Mouse (Mus musculus) monocyte, adult 2 months (primary cell): ENCODE results near the gene Tbccd1.

ENCODE experiments used
- DNase-seq, 2 experiments: peaks; one replicate each; pipeline ENCODE4 v3.0.0; 2022; ENCODE audit warnings: low spot score in 2 of 2, low read depth in 1 of 2

Gene Tbccd1

DNA sequence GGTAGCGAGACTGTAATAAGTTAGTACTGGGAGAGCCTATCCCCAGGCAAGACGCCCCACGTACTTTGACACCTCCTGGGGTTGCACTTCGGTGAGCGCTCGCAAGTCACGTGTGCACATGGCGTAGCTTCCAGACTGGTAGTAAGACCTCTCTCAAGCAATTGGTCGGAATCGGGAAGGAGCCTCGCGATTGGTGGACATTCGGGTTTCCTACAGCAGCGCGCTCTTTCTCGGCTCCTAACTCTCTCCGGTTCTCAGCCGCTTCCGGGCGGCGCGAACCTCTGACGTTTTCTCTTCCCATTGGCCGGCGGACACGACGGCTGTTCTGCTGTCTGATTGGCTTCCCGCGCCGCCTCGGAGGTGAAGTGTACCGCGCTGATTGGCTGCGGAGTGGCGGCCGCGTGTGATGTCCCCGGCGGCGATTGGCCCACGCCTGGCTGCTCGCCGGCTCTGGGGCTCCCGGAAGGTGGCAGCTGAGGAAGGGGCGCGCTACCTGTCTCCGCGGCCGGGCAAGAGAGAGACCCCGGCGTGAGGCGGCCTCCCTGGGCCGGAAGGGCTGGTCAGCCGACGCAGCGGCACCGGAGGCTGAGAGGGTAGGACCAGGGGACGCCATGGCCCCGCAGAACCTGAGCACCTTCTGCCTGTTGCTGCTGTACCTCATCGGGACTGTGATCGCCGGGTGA, at the start of gene Tbccd1, which contains the start of gene Dnajb11:
Gene Tbccd1 (minus strand): TSS at position 239 of the 683 bp plus-strand sequence.
Gene Dnajb11 (plus strand): TSS at position 415 of the 683 bp plus-strand sequence.
- DNase-seq: peak; percentile 96

DNA sequence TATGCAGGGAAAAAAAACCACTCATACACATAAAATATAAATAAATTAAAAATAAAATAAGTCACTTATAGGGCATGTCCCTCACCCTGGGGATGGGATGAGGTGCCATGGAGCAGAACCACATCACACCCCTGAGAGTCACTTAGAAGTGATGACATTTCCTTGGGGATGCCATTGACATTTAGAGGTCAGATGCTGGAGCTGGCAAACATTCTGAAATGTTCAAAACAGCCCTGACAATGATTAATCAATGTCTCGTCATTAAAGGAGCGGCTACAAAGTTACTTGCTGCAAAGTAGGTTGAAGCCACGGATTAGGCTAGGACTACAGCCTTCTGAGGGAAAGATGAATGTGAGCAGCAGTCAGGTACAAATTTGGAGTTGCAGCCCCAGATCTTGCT, 43.9 kb upstream of the Tbccd1 start:
- DNase-seq: no peak

DNA sequence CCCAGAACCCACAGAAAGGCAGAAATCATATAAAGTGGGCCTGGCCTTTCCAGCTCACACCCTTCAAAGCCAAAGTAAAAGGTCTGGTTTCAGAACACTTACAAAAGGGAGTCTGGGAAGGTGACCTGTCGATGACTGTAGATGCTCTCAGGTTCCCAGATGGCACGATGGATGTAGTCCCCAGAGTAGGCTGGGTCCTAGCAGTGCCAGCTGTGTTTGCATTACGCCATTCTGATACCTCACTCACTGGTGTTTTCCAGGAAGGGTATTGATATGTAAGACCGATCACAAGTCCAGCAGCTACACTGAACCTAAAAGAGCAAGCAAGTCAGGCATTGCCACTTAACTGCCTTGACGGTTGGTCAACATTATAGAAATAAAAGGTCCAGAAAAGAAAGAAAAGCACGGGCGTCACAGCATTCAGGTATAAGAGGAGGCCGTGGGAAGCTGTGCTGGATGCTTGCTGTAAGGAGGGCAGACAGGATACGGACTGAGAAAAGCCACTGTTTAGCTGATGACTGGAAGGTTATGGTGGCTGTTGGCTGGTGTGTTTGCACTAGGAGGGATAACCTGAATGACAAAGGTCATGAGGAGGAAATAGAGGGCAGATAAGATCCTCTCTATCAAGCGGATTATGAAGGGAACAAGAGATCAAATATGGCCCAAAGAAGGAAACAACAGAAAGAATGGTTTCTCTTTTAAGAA, 42.5 kb upstream of the Tbccd1 start:
- no peak for DNase-seq

- no peak for DNase-seq
Observed at GRCm38 (mm10) chr16:22899346-22899745, 41.9 kb upstream of the Tbccd1 start.

DNA sequence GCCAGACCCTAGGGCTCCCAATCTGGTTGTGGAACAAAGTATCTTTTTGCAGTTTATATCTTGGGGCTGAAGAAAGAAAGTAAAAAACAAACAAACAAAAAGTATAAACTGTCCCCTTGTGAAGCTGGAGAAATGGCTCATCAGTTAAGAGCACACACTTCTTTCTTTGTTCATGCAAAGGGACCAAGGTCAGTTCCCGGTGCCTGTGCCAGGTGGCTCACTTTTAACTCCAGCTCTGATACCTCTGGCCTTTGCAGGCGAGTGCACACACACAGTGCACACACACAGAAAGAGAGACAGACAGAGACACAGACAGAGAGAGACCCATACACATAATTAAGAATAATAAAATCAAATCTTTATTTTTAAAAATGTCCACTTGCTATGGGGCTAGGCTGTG, 39.1 kb upstream of the Tbccd1 start:
- no peak for DNase-seq

- DNase-seq: no peak
Observed at GRCm38 (mm10) chr16:22894095-22894494, 36.6 kb upstream of the Tbccd1 start.

- DNase-seq: no peak
Observed at GRCm38 (mm10) chr16:22891733-22892154, 34.3 kb upstream of the Tbccd1 start.

GRCm38 (mm10) chr16:22890683-22891510, 33.4 kb upstream of the Tbccd1 start, which contains the start of gene Ahsg:
Ahsg (plus strand) TSS chr16:22891277.
- DNase-seq: no peak

DNA sequence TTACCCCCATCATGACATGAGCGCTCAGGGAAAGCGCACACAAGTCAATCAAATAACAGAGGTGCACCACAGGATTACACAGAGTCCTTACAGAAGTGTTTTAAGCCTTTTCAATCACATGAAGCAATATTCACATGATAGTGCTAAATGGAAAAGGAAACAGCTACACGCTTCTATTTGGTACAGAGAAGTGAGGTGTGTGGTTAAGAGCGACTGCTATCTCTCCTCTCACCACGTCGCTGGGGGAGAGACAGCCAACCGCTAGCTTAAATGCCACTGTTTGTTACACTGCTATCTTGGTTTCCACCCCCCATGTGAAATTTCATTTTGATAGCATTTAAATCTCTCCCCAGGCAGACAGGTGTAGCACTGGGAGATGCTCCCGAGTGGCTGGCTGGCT, 32.2 kb upstream of the Tbccd1 start:
- no peak for DNase-seq

DNA sequence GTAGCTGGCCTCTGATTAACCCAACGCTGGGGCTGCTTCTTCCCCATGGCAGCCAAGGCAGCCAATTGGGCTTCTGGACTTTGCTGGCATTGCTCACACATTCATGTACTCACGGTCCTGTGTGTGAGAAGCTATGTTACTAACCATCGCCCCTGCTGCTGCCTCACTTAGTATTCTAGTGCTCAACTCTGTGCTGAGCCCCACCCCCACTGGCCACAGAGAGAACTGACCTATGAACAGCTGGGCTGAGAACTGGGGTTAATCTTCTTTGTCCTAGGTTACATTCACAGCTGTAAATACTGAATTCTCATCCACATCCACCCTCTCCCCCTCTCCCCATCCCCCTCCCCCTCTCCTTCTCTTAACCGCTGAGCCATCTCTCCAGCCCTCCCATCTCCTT, 31.4 kb upstream of the Tbccd1 start:
- no peak for DNase-seq

GRCm38 (mm10) chr16:22886726-22887125, 29.3 kb upstream of the Tbccd1 start:
- DNase-seq: no peak

GRCm38 (mm10) chr16:22885356-22885755, 27.9 kb upstream of the Tbccd1 start:
- DNase-seq: no peak

GRCm38 (mm10) chr16:22883441-22883840, 26.0 kb upstream of the Tbccd1 start:
- no peak for DNase-seq

GRCm38 (mm10) chr16:22881487-22881886, 24.0 kb upstream of the Tbccd1 start:
- no peak for DNase-seq

DNA sequence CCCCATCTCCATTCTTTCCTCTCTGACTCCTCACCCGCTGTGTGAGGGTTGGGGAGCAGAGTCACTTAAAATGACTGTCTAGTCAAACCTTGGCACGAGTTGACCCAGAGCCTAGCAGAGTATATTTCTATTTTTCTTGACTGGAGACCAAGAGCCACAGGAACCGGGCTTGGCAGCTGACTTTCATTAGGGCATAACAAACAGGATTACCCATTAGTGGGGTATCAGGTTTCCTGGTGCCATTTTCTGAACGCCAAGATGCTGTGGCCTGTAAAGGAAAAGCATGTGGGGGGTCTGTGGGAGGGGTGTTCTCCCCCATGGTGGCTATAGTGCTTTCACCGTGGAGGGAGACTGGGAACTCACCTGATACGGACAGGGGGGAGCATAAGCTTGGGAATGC, 23.4 kb upstream of the Tbccd1 start:
- no peak for DNase-seq

DNA sequence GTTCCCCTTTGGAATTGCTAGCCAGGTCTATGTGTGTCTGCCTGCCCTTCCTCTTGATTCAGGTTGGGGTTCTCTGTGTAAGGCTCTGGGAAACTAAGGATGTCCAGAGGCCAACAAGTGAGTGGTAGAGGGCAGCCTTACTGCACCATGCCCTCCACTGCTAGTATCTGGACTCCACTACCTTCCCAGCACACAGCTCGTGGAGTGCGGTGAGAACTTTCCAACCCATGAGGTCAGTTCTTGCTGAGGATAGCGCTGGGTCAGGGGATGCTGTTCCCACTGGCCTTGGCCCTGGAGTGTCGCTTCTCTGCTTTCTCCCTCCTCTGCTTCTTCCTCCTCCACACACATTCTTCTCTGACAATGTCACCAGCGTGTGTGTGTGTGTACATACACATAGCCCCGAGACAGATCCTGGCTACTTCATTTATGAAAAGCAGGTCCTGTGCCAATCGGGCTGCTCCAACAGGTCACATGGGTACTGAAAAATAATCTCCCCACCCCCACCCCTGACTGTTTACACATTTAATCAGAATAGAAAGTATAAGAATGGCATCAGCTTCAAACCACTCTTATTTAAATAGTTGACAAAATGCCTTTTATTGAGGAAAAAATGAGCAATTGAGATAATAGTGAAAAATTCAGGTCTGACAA, 22.6 kb upstream of the Tbccd1 start:
- DNase-seq: no peak

DNA sequence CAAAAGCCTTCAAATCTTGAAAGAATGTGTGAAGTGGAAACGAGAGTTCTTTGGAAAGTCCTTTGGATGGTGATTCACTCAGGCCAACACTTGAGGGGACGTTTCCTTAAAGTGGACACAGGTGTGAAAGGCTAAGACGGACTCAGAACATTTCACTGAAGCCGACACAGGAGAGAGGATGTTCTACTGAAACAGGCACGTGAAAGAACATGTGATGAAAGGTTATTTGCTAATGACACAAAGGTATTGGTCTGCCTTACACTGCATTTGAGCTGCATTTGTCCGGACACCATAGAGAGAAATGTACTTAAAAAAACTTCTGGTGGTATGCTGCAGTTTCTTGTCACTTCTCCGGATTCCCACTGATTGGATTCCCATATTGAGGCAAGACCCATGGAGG, 21.2 kb upstream of the Tbccd1 start:
- no peak for DNase-seq

DNA sequence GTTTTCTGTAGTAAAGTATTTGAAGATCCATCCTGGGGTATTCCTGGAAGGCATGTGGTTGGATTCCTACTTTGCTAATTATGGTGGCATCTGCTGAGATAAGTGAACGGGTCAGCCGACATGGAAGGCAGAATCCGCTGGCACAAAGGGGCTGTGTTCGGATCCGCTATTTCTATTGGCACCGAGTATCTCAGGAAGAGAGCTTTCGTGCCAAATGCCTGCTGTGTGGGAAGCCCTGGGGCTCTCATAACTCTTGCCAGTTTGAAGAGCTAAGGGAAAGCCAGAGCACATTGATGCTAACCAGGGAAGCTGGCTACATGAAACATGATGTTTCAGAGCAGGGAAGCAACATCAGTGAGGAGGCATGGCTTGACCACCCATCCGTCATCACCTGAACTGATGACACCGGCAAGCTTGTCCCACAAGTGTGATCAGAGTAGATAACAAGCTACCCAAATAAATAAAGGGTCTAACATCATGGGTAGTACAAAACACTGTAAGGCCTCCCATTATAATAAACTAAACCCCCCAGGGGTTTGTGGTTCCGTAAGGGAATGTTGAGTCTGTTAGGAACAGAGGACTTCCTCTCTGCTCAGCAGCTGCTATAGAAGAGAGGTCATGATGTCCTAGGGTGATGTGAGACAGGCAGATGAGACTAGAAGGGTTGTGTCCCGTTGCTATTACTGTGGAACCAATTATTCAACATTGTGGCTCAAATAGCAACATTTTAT, 20.4 kb upstream of the Tbccd1 start:
- no peak for DNase-seq

GRCm38 (mm10) chr16:22876218-22877043, 19.0 kb upstream of the Tbccd1 start:
- no peak for DNase-seq

DNA sequence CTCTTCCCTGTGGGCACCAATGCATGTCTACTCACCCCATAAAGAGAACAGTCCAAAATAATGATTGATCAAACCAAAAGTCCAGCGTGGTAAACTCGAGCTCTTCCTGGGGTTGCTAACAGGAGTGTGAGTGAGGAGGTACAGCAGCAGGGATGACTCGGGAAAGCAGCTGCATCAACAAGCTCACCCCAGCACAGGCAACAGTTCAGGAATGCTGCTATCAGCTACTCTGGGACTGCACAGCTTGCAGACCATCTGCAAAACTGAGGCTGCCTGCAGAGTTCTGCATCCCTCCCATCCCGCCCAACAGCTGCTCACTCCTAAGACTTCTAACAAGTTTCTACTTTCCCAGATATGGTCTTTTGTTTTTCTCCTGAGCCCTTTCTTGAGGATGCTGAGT, 15.9 kb upstream of the Tbccd1 start:
- no peak for DNase-seq
